Mouse (Mus musculus): ENCODE measurements around the gene Gm13305. TPM values are rescaled to one million over a fixed set of nuclear protein-coding genes. Genes with fewer than 3 reads are reported as not detected.

Gene Gm13305
- polyA plus RNA-seq, 1 experiment from 2014 or later: 0.51 TPM

Other genes starting within 250 kb of the Gm13305 start
- gene Gm20878, start 227.0 kb downstream of the Gm13305 start, polyA plus RNA-seq (2014; fragmentation: Nextera tagmentation; extraction: Ambion mirVana): 1.2 and 2.1 TPM in 2 replicates
- 0.53 and 0.64 TPM in 2 replicates for gene Fam205a4, start 202.5 kb downstream of the Gm13305 start, polyA plus RNA-seq (2014; fragmentation: Nextera tagmentation; extraction: Ambion mirVana)
- gene Gm21093, start 133.9 kb downstream of the Gm13305 start, polyA plus RNA-seq (2014; fragmentation: Nextera tagmentation; extraction: Ambion mirVana): not detected in 2 replicates
- not detected in 2 replicates for gene Gm3893, start 77.4 kb downstream of the Gm13305 start, polyA plus RNA-seq (2014; fragmentation: Nextera tagmentation; extraction: Ambion mirVana)
- 0.43 TPM in 1 of 2 replicates, not detected in the other for gene Gm13304, start 53.8 kb downstream of the Gm13305 start, polyA plus RNA-seq (2014; fragmentation: Nextera tagmentation; extraction: Ambion mirVana)
- 0.40 TPM in 1 of 2 replicates, not detected in the other for gene Gm13306, start 15.2 kb downstream of the Gm13305 start, polyA plus RNA-seq (2014; fragmentation: Nextera tagmentation; extraction: Ambion mirVana)
- gene Gm10600, start 72.0 kb upstream of the Gm13305 start, polyA plus RNA-seq (2014; fragmentation: Nextera tagmentation; extraction: Ambion mirVana): not detected in 2 replicates
- 2.3 TPM in 1 of 2 replicates, not detected in the other for gene Ccl21b, start 87.2 kb upstream of the Gm13305 start, polyA plus RNA-seq (2014; fragmentation: Nextera tagmentation; extraction: Ambion mirVana)
- not detected in 2 replicates for gene Gm21953, start 125.7 kb upstream of the Gm13305 start, polyA plus RNA-seq (2014; fragmentation: Nextera tagmentation; extraction: Ambion mirVana)
- gene Fam205a3, start 149.7 kb upstream of the Gm13305 start, polyA plus RNA-seq (2014; fragmentation: Nextera tagmentation; extraction: Ambion mirVana): not detected in 2 replicates

Data from embryonic facial prominence, embryonic 14.5 days (tissue).